Mouse (Mus musculus) spleen, postnatal 14 days (tissue): ENCODE data around the gene Hs6st1.

ENCODE experiments used
- DNase-seq, 2 experiments: peaks; one replicate each; pipeline ENCODE4 v3.0.0; 2021 to 2022; ENCODE audit warnings: low spot score in 2 of 2

Gene Hs6st1

GRCm38 (mm10) chr1:36129881-36130280 lies 61.7 kb downstream of the Hs6st1 start:
- no peak for DNase-seq

- peak; percentile 43 to 60 for DNase-seq
Observed at GRCm38 (mm10) chr1:36130307-36131035, 62.3 kb downstream of the Hs6st1 start.

GRCm38 (mm10) chr1:36131154-36131553 lies 63.0 kb downstream of the Hs6st1 start:
- no peak for DNase-seq

- DNase-seq = no peak
Observed at GRCm38 (mm10) chr1:36131766-36132165, 63.6 kb downstream of the Hs6st1 start.

- no peak for DNase-seq
Observed at GRCm38 (mm10) chr1:36132211-36132610, 64.0 kb downstream of the Hs6st1 start.

- DNase-seq = no peak
Observed at GRCm38 (mm10) chr1:36133041-36133440, 64.8 kb downstream of the Hs6st1 start.

GRCm38 (mm10) chr1:36133647-36134046 lies 65.4 kb downstream of the Hs6st1 start:
- DNase-seq = no peak

- peak; percentile 77 to 85 for DNase-seq
Observed at GRCm38 (mm10) chr1:36134584-36134983, 66.4 kb downstream of the Hs6st1 start.

- no peak for DNase-seq
Observed at GRCm38 (mm10) chr1:36140311-36140710, 72.1 kb downstream of the Hs6st1 start.

- DNase-seq = peak in 1 of 2 experiments; percentile 42
Observed at GRCm38 (mm10) chr1:36145050-36145449, 76.8 kb downstream of the Hs6st1 start.

- DNase-seq = no peak
Observed at GRCm38 (mm10) chr1:36148809-36149208, 80.6 kb downstream of the Hs6st1 start.

GRCm38 (mm10) chr1:36149411-36149810 lies 81.2 kb downstream of the Hs6st1 start:
- peak in 1 of 2 experiments; percentile 42 for DNase-seq
